Mouse (Mus musculus) thymus, postnatal 0 days (tissue): Measurements from ENCODE around the gene Loxl4. TPM values are rescaled to one million over a fixed set of nuclear protein-coding genes. Genes with fewer than 3 reads are reported as not detected.

ENCODE experiments used
- DNase-seq: peaks from one replicate; pipeline ENCODE4 v3.0.0-alpha.2; 2015; ENCODE audit warnings: low spot score
- polyA plus RNA-seq: library from polyadenylated mRNA; unstranded; fragments of >200 nt; fragmentation: Nextera tagmentation; extraction: Ambion mirVana; gene quantifications from 2 replicates; pipeline ENCODE4 v1.2.1, GENCODE M21; 2015

Gene Loxl4
- polyA plus RNA-seq, 1 experiment from 2014 or later, result 0.43 TPM

DNA sequence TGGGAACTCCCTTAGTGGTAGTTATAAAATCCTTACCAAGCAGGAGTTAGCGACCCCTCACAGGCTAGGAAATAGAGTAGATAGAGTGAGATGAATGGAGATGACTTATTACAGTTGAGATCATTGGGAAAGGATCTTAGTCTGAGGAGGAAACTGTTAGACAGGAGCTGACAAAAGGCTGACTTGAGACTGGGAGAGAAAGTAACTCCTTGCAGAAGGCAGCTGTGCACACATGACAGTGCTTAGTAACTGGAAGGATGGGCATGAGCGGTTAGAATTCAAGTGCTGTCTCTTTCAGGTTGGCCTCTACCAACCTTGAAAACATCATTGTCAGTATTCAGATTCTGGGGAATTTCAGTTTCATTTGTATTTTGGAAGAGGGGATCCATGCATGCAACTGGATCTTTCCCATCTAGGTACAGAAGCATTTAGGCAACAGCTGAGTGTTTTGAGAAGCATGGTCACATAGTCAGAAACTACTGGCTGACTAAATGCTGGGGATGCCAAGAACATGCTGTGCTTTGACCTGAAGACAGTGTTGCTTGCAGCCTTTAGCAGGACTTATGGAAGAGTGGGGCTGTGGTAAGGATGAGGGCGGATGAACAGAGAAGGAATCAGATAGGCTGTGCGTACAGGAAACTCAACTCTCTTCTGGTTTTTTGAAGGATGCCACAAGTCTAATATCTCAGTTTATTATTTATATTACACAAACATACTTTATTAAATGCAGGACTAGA, 46.2 kb downstream of the Loxl4 start:
- no peak for DNase-seq

DNA sequence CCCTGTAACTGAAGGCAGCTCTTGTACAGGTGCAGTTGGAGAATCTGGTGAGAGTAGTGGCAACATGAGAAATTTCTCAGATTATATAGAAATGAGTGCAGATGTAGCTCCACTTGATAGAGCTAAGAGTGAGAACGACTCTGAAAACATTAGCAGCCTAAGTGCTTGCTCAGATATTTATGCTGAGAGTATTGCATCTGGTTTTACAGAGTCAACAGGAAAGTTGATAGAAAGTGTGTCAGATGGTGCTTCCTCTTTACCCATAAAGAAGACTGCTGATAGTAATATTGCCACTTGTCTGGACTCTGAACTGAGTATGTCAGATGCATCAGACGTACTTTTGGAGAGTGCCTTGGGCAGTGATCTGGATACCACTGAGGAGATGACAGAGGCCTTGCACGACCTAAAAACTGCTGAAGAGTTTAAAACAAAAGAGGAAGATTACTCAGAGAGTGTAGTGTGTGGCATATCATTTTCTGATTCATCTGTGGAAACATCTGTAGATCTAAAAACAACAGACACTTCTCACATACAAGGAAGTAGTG, 48.8 kb downstream of the Loxl4 start:
- no peak for DNase-seq

DNA sequence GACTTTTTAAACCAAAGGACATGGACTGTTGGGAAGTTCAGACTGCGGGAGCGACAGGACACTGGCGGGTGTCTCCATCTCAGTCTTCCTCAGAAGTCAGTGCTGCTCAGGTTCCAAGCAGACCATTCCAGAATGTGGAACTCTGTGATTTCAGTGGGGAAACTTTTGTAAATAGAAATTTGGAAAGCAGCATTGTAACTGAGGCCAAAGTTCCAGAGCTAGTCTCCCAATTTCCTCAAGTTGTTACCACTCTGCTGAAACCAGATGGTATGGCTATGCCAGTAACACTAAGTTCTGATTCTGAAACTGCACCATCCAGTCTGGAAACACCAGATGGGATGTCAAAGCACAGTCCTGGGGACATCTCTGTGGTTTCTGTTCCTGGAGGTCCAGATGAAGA, 49.6 kb downstream of the Loxl4 start:
- no peak for DNase-seq

DNA sequence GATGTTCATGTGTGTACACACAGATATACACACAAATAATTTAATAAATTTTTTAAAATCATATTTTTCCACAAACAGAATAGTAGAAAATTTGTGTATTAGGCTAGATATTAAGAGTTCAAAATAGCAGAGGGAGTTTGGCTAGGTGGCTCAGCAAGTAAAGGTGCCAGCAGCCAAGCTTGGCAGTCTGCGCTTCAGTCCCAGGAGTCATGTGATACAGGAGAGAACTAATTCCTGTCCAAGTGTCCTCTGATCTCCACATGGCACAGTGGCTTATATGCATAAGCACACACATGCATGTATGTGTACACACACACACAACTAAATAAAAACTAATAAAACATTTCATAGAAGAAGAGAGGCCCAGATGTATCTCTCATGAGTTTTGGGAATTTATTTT, 50.6 kb downstream of the Loxl4 start:
- DNase-seq, result no peak

DNA sequence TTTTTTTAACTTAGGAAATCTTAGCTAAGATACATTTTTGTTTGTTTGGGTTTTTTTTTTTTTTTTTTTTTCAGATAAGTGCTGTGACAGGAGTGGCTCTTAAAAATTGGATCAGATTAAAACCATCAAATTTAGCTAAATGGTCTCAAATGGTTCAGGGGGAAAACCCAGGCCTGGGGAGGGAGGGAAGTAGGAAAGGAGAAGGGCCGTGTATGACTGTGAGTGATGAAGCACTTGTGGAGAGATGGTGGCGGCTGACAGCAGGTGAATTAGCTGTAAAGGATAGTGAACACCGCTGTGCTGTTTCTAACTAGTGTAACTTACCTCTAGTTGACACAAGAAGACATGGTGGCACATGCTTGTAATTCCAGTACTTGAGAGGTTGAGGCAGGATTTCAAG, 53.9 kb downstream of the Loxl4 start:
- no peak for DNase-seq

Other genes starting within 250 kb of the Loxl4 start
- 0.53 and 0.87 TPM in 2 replicates for gene Crtac1, start 181.0 kb downstream of the Loxl4 start, polyA plus RNA-seq
- 24.5 and 26.9 TPM in 2 replicates for gene R3hcc1l, start 94.1 kb downstream of the Loxl4 start, polyA plus RNA-seq
- gene Pyroxd2, start 140.0 kb upstream of the Loxl4 start, polyA plus RNA-seq, result 0.69 and 0.89 TPM in 2 replicates
- gene Hps1, start 167.2 kb upstream of the Loxl4 start, polyA plus RNA-seq, result 16.0 and 16.5 TPM in 2 replicates